Mouse (Mus musculus) kidney, embryonic 14.5 days (tissue): ENCODE results near the gene Ccdc124. TPM values are rescaled to one million over a fixed set of nuclear protein-coding genes. Genes with fewer than 3 reads are reported as not detected.

Source experiments
- microRNA-seq: library from miRNA; unstranded; fragments of <30 nt; microRNA quantifications from one replicate; pipeline ENCODE4, GENCODE M21; 2016
- polyA plus RNA-seq: library from polyadenylated mRNA; unstranded; fragments of >200 nt; fragmentation: Nextera tagmentation; extraction: Ambion mirVana; gene quantifications from 2 replicates; pipeline ENCODE4 v1.2.1, GENCODE M21; 2014

The Ccdc124 gene
- polyA plus RNA-seq, 1 experiment from 2014 or later, result 117 TPM

Small RNAs within 50 kb of the gene (microRNA-seq; reads per million reads assigned to microRNA genes)
- gene Mir7067, result not detected

Other genes starting within 250 kb of the Ccdc124 start
- gene Gdf15, start 241.5 kb downstream of the Ccdc124 start, polyA plus RNA-seq, result 0.31 and 0.41 TPM in 2 replicates
- gene Pgpep1, start 213.5 kb downstream of the Ccdc124 start, polyA plus RNA-seq, result 62.2 and 62.6 TPM in 2 replicates
- gene Lsm4, start 200.7 kb downstream of the Ccdc124 start, polyA plus RNA-seq, result 353 and 447 TPM in 2 replicates
- gene Jund, start 175.0 kb downstream of the Ccdc124 start, polyA plus RNA-seq, result 95.1 and 117 TPM in 2 replicates
- 0.12 TPM in 1 of 2 replicates, not detected in the other for gene Iqcn, start 170.5 kb downstream of the Ccdc124 start, polyA plus RNA-seq
- gene Gm3336, start 155.4 kb downstream of the Ccdc124 start, polyA plus RNA-seq, result 0.23 and 0.73 TPM in 2 replicates
- 2.5 and 4.0 TPM in 2 replicates for gene Pde4c, start 150.2 kb downstream of the Ccdc124 start, polyA plus RNA-seq
- 14.3 and 16.4 TPM in 2 replicates for gene Rab3a, start 119.3 kb downstream of the Ccdc124 start, polyA plus RNA-seq
- 47.9 and 52.7 TPM in 2 replicates for gene Mpv17l2, start 113.0 kb downstream of the Ccdc124 start, polyA plus RNA-seq
- gene Pik3r2, start 97.2 kb downstream of the Ccdc124 start, polyA plus RNA-seq, result 33.3 and 49.1 TPM in 2 replicates
- gene Mast3, start 68.9 kb downstream of the Ccdc124 start, polyA plus RNA-seq, result 13.4 and 17.2 TPM in 2 replicates
- gene Il12rb1, start 65.5 kb downstream of the Ccdc124 start, polyA plus RNA-seq, result not detected in 2 replicates
- 4.7 and 5.7 TPM in 2 replicates for gene Arrdc2, start 34.2 kb downstream of the Ccdc124 start, polyA plus RNA-seq
- 2.5 and 2.6 TPM in 2 replicates for gene Kcnn1, start 10.7 kb downstream of the Ccdc124 start, polyA plus RNA-seq
- gene Slc5a5, start 18.8 kb upstream of the Ccdc124 start, polyA plus RNA-seq, result 0.09 and 0.19 TPM in 2 replicates
- 5,375 and 6,285 TPM in 2 replicates for gene Rpl18a, start 23.5 kb upstream of the Ccdc124 start, polyA plus RNA-seq
- 32.1 and 43.4 TPM in 2 replicates for gene Map1s, start 32.0 kb upstream of the Ccdc124 start, polyA plus RNA-seq